Mouse (Mus musculus) CD4-positive helper T cell, adult 2 months (primary cell): ENCODE results near the gene Gadd45b.

Source experiments
- DNase-seq: peaks from one replicate; pipeline ENCODE4 v3.0.0-alpha.2; 2012; ENCODE audit warnings: low read depth, missing footprints, low spot score

Gadd45b gene

GRCm38 (mm10) chr10:80955536-80955935 lies 25.7 kb downstream of the Gadd45b start:
- peak; percentile 75 for DNase-seq

GRCm38 (mm10) chr10:80956385-80956784 lies 26.5 kb downstream of the Gadd45b start:
- DNase-seq = peak; percentile 72

DNA sequence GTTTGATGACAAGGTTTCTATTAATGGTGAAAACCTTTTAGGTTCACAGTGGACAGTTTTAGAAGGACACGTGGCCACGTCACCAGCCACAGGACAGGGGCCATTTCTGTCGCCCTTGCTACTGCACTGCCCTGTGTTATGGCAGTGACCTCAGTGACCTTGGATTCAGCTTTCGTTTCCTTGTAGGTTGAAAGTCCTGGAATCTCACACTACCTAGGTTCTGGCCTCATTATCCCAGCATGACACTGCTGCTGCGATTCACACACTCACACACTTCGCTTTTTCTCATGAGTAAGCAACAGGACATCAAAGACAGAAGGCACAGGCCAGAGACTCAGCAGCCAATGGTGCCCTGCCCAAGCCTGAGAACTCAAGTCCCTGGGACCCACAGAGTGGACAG lies 27.0 kb downstream of the Gadd45b start:
- DNase-seq = no peak

DNA sequence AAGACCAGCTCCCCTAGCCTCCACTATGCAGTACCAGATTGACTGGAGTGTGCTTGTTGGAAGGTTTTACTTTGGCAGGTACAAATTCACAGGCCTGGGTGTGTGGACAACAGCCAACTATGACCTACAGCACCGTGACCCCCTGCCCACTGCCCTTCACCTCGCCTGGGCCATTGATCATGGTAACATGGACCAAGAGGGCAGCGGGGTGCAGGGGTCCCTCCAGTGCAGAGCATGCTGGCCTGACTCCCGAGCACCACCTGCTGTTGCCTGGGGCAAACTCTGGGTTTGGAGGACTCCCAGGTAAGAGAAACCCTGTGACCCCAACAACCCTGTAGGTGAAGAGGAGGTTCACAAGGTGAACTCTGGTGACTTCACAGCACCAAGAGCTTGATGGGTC lies 27.9 kb downstream of the Gadd45b start:
- DNase-seq = no peak

DNA sequence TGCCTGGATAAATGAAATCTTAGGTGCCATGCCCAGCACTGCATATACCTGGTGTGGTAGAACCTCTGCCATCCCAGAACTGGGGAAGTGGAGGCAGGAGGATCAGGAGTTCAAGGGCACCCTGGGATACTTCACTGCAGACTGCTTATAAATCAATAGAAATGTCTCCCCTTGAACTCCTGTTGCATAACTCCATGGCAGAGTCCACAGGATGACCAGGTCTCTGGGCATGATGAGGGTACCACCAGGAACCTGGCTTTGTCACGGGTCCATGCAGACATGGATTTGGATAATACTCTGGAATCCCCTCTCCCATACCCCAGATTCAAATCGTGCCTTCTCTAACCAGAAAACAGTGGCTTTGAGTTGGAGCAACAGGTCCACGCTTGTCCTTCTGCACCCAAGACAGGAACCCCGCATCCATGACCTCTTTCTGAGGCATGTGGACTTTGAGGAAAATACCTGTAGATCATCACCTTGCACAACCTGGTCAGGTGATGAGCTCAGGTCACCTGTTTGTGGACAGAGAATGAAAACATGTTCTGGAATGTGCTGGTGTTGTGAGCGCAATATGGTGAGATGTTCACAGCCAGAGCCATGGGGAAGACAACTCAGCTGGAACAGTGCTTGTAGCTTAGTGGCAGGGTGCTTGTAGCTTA lies 29.2 kb downstream of the Gadd45b start:
- no peak for DNase-seq

DNA sequence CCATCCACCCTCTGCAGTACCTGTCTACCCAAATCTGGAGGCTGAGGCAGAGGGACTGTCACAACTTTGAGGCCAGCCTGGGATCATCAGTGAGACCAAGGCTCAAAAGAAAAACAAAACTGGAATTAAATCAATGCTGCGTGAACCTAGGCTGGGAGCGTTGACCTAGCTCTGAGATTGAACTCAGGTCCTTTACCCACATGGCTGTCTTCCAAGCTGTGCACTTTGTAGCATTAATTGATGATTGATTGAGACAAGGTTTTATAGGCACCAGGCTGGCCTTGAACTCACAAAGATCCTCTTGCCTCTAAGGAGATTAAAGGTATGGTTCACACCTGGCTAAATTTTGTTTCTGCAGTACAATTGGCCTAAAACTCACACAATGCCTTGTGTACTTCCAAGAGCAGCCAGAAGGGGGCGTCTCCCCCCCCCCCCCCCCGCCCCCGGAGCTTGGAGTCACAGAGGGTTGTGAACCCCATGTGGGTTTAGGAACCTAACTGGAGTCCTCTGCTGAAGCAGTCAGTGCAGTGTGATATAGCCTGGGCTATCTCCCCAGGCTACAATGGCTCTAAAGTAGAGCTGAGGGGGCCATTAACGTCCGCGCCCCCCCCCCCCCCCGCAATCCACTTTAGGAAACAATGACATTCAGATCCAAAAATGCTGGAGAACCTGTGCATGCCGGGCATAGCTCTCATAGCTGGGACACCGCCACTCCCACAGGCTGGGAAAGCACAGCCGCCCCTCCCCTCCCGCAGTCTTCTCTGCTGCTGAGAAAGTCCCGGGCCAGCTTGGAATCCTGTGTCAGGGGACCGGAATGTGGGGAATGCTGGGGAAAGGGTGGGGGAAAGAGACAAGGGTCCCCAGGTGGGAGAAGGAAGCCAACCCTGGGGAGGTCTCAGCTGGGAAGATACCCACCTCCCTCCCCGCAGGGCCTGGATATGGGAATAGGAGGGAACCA lies 31.0 kb downstream of the Gadd45b start:
- peak; percentile 45 for DNase-seq

- no peak for DNase-seq
Observed at GRCm38 (mm10) chr10:80962051-80962472, 32.2 kb downstream of the Gadd45b start.

- no peak for DNase-seq
Observed at GRCm38 (mm10) chr10:80962585-80962984, 32.7 kb downstream of the Gadd45b start.

GRCm38 (mm10) chr10:80963031-80963975 lies 33.4 kb downstream of the Gadd45b start:
- no peak for DNase-seq

GRCm38 (mm10) chr10:80966296-80966695 lies 36.4 kb downstream of the Gadd45b start:
- DNase-seq = no peak

DNA sequence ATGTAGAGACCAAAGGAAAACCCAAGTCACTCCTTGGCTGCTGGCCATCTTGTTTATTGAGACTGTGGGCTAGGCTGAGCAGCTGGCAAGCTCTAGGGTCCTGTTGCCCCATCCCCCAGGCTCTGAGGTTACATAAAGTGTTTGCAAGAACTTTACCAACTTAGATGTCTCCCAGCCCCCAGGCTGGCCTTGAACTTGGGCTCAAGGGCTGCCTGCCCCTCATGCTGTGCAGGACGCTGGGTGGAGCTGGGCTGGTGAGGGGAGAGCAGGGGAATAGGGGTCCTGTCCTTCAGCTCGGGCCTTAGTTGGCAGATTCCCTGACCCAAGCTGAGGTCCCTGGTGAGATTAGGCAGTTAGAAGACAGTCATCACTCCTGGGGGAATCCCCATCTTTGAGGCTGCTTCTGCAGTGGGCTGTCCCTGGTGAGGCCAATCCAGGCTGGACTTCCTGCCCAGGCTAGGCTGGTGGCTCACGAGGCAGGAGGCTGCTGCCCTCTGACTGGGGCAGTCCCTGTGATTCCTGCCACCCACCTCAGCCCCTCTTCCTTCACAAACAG lies 37.3 kb downstream of the Gadd45b start:
- peak; percentile 47 for DNase-seq

- no peak for DNase-seq
Observed at GRCm38 (mm10) chr10:80968106-80968505, 38.2 kb downstream of the Gadd45b start.

- DNase-seq = no peak
Observed at GRCm38 (mm10) chr10:80969298-80969697, 39.4 kb downstream of the Gadd45b start.

- no peak for DNase-seq
Observed at GRCm38 (mm10) chr10:80970159-80970558, 40.3 kb downstream of the Gadd45b start.

- no peak for DNase-seq
Observed at GRCm38 (mm10) chr10:80971533-80971932, 41.7 kb downstream of the Gadd45b start.

DNA sequence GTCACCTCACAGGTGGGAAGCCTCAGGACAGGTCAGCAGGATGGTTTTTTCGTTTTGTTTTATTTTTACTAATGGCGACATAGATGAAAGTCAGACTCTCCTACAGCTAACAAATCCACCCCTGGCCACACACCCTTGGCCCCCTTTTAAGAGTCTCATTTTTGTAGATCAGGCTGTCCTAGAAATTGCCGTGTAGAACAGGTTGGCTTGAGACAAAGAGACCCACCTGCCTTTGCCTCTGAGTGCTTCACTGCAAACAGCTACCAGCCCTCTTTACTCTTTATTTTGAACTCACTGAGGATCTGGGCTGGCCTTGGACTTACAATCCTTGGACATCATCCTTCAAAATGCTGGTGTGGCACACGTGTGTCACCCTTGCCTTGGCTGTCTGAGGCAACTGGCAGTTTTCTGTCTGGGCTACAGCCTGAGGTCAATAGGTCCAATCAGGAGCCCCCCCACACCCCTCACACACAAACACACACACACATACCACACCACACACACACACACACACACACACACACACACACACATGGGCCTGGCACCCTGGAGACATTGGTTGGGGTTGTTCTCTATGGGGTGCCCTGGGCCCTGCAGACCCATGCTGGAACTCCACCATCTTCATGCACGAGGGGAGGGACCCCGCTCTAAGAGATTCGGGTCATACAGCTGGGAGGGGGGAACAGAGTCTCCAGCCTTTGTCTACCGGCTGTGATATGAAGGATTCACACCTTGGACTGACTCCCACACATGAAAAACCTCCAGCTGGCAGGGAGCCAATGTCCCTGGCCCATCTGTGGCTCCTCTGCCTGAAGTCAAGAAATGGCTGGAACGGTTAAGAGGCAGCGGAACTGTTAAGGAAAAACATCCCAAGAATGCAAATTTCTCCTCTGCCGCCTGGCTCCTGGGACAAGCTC lies 42.5 kb downstream of the Gadd45b start:
- no peak for DNase-seq

GRCm38 (mm10) chr10:80973722-80974121 lies 43.8 kb downstream of the Gadd45b start:
- DNase-seq = no peak

DNA sequence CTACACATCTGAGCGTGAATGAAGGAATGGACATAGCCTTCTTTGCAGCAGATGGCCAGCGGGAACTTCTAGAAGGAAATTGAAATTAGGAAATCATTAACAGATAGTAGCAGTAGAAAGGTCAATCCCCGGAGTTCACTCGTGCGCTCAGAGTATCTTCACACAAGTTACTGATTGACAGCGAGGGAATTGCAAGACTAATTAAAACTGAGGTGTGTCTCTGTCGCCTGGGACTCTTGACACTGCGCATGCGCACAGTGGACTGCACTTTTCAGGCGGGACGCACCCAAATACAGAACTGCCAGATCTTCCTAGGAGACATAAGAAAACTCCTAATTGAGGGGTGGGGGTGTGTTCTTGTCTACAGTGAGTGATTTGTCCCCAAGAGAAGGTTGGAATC lies 45.6 kb downstream of the Gadd45b start:
- no peak for DNase-seq

DNA sequence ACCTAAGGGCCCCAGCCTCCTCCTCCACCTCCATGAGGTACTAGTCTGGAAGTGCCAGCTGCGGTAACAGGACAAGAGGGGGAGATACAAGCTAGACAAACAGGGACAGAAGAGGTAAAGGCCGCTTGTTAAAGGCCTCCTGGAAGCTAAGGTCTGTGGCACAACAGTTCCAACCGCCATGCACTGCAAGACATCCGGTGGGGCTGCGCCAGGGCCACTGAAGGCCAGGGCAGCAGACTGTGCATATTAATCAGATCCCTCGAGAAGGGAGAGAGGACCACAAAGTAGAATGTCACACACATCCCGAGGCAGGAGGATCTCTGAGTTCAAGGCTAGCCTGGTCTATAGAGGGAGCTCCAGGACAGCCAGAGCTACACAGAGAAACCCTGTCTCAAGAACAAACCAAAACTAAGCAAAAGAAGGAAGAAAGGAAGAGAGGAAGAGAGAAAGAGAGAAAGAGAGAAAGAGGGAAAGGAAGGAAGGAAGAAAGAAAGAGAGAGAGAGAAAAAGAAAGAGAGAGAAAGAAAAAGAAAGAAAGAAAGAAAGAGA lies 51.8 kb downstream of the Gadd45b start:
- no peak for DNase-seq
